Mouse (Mus musculus) induced T-regulatory cell, adult 2 months (primary cell): ENCODE measurements around the gene Olfr448.

Source experiments
- DNase-seq: peaks from one replicate; pipeline ENCODE4 v3.0.0-alpha.2; 2012; ENCODE audit warnings: low read depth

Gene Olfr448

GRCm38 (mm10) chr6:42890141-42890540 lies at the start of gene Olfr448:
Gene Olfr448, plus strand, starts transcription at chr6:42890441.
- DNase-seq: no peak

DNA sequence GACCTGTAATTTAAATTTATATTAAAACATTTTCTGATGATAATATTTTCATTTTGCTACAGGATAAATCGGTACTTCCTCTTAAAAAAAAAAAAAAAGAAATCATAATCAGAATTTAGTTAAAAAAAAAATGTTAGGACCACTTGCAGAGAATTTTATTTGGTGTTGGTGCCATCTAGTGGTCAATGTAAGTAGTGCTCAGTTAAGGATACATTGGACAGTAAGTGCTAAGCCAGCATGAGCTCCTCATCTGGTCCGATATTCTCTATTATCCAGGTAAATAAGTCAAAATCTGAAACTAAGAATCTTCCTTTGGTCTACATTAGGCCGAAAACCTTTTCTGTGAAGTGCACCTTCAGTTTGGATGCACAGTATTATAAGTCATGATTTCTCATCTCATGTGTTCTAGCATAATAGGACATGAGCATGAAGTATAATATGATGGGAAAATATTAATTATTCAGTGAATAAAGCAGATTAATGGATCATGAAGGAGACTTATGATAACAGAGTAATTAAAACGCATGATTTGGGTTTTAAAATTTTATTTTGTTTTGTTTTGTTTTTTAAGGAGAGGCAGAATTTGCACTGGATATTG lies 29.9 kb upstream of the Olfr448 start:
- DNase-seq: peak; percentile 56

DNA sequence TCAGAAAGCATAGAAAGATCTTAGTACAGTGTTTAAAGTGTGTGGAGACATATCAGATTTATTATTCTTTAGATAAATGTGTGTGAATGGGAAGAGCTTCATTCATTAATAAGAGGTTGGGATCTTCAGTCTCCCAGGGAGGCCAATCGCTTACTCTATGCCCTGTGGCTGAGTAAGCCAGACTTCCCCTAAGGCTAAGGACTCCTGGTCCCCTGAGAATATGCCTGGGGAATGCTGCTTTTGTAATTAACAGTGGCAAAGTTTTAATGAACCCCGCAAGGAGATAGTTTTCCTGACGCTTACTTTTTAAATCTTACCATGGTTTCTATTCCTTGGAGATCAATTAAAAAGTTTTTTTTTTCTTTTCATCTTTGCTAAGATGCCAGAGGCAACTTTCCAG lies 20.5 kb upstream of the Olfr448 start:
- no peak for DNase-seq

GRCm38 (mm10) chr6:42876323-42876722 lies 13.9 kb upstream of the Olfr448 start:
- no peak for DNase-seq

- no peak for DNase-seq
Measured at GRCm38 (mm10) chr6:42900345-42900744, 10.1 kb downstream of the Olfr448 start.

DNA sequence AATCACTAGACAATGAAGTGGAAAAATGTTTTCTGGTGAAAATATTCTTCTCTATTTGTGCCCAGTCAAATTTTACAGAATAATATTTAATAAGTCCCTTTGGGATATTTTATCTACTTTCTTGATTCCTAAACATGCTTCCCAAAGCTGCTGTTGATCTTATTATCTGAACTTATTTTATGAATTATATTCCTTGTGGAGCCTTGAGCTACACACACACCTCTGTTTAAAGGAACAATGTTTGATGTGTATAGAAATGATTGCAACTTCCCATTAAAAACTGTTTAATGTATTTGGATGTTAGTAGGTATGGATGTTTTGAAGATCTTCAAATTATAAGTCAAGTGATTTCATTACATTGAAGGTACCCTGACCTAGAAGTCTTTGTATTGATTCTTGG lies 18.3 kb downstream of the Olfr448 start, which contains the start of gene Olfr447:
Gene Olfr447, plus strand, starts transcription at position 301 of the 400 bp plus-strand sequence.
- no peak for DNase-seq

- DNase-seq: no peak
Measured at GRCm38 (mm10) chr6:42921077-42921476, 30.8 kb downstream of the Olfr448 start, which contains the start of gene Olfr446. Gene Olfr446, plus strand, starts transcription at chr6:42921377.
